Mouse (Mus musculus) testis, adult 2 months (tissue): ENCODE measurements at regions not wholly inside any gene's neighbourhood (a gene's known extent, or its start where the extent isn't known, plus 50 kb on each side); places are given as distances from the start of the nearest gene placed in this dataset.

ENCODE experiments used
- CTCF ChIP-seq: fragments of 200-500 bp; IDR thresholded peaks from 2 replicates; pipeline ENCODE4 v1.5.1; 2012; ENCODE audit warnings: low read depth, mild to moderate bottlenecking, inconsistent platforms, low read length, moderate library complexity; ENCODE audit not compliant: control insufficient read depth, insufficient read depth, insufficient replicate concordance
- POLR2A ChIP-seq: fragments of 200-500 bp; IDR thresholded peaks from 2 replicates; pipeline ENCODE4 v1.6.1; 2012; ENCODE audit warnings: low read depth, mild to moderate bottlenecking, inconsistent platforms, low read length, moderate library complexity; ENCODE audit not compliant: control insufficient read depth

- no peak for TF ChIP-seq POLR2A
- no peak for TF ChIP-seq CTCF
Observed at GRCm38 (mm10) chr13:72707469-72707868, 78.8 kb downstream of the Irx2 start.
